Mouse (Mus musculus): ENCODE data around the gene Ptbp1. TPM values are rescaled to one million over a fixed set of nuclear protein-coding genes. Genes with fewer than 3 reads are reported as not detected.

Ptbp1 gene
- total RNA-seq (2017), result 210 and 221 TPM in 2 replicates

- peak; percentile 78 for ATAC-seq (replicated peaks; ENCODE audit: low read depth, poor library complexity, severe bottlenecking)
Observed at GRCm38 (mm10) chr10:79853860-79854795, at the start of gene Ptbp1. Gene Ptbp1, plus strand, starts transcription at chr10:79854427.

- no peak for ATAC-seq (replicated peaks; ENCODE audit: low read depth, poor library complexity, severe bottlenecking)
Observed at GRCm38 (mm10) chr10:79805636-79806035, 48.6 kb upstream of the Ptbp1 start.

GRCm38 (mm10) chr10:79806331-79806730 is 47.9 kb upstream of the Ptbp1 start:
- ATAC-seq (replicated peaks; ENCODE audit: low read depth, poor library complexity, severe bottlenecking), result no peak

GRCm38 (mm10) chr10:79806972-79807371 is 47.3 kb upstream of the Ptbp1 start:
- no peak for ATAC-seq (replicated peaks; ENCODE audit: low read depth, poor library complexity, severe bottlenecking)

- no peak for ATAC-seq (replicated peaks; ENCODE audit: low read depth, poor library complexity, severe bottlenecking)
Observed at GRCm38 (mm10) chr10:79807826-79808225, 46.4 kb upstream of the Ptbp1 start.

GRCm38 (mm10) chr10:79808728-79809127 is 45.5 kb upstream of the Ptbp1 start:
- ATAC-seq (replicated peaks; ENCODE audit: low read depth, poor library complexity, severe bottlenecking), result no peak

GRCm38 (mm10) chr10:79811736-79812637 is 42.2 kb upstream of the Ptbp1 start:
- peak; percentile 93 for ATAC-seq (replicated peaks; ENCODE audit: low read depth, poor library complexity, severe bottlenecking)

- ATAC-seq (replicated peaks; ENCODE audit: low read depth, poor library complexity, severe bottlenecking), result no peak
Observed at GRCm38 (mm10) chr10:79814271-79814842, 39.9 kb upstream of the Ptbp1 start.

- no peak for ATAC-seq (replicated peaks; ENCODE audit: low read depth, poor library complexity, severe bottlenecking)
Observed at GRCm38 (mm10) chr10:79815671-79816494, 38.3 kb upstream of the Ptbp1 start.

- ATAC-seq (replicated peaks; ENCODE audit: low read depth, poor library complexity, severe bottlenecking), result no peak
Observed at GRCm38 (mm10) chr10:79817111-79817510, 37.1 kb upstream of the Ptbp1 start.

- no peak for ATAC-seq (replicated peaks; ENCODE audit: low read depth, poor library complexity, severe bottlenecking)
Observed at GRCm38 (mm10) chr10:79818225-79818624, 36.0 kb upstream of the Ptbp1 start.

GRCm38 (mm10) chr10:79819606-79820005 is 34.6 kb upstream of the Ptbp1 start:
- no peak for ATAC-seq (replicated peaks; ENCODE audit: low read depth, poor library complexity, severe bottlenecking)

GRCm38 (mm10) chr10:79820277-79820676 is 34.0 kb upstream of the Ptbp1 start:
- ATAC-seq (replicated peaks; ENCODE audit: low read depth, poor library complexity, severe bottlenecking), result no peak

- ATAC-seq (replicated peaks; ENCODE audit: low read depth, poor library complexity, severe bottlenecking), result no peak
Observed at GRCm38 (mm10) chr10:79820782-79821181, 33.4 kb upstream of the Ptbp1 start, which contains the start of gene Misp. Gene Misp, plus strand, starts transcription at chr10:79820989.

- no peak for ATAC-seq (replicated peaks; ENCODE audit: low read depth, poor library complexity, severe bottlenecking)
Observed at GRCm38 (mm10) chr10:79821731-79822130, 32.5 kb upstream of the Ptbp1 start.

GRCm38 (mm10) chr10:79822372-79822771 is 31.9 kb upstream of the Ptbp1 start:
- ATAC-seq (replicated peaks; ENCODE audit: low read depth, poor library complexity, severe bottlenecking), result no peak

- no peak for ATAC-seq (replicated peaks; ENCODE audit: low read depth, poor library complexity, severe bottlenecking)
Observed at GRCm38 (mm10) chr10:79823011-79823410, 31.2 kb upstream of the Ptbp1 start.

- peak; percentile 76 for ATAC-seq (replicated peaks; ENCODE audit: low read depth, poor library complexity, severe bottlenecking)
Observed at GRCm38 (mm10) chr10:79824413-79824812, 29.8 kb upstream of the Ptbp1 start.

- ATAC-seq (replicated peaks; ENCODE audit: low read depth, poor library complexity, severe bottlenecking), result peak; percentile 39
Observed at GRCm38 (mm10) chr10:79831583-79831982, 22.6 kb upstream of the Ptbp1 start.
